Mouse (Mus musculus): ENCODE measurements at regions not wholly inside any gene's neighbourhood (a gene's known extent, or its start where the extent isn't known, plus 50 kb on each side); places are given as distances from the start of the nearest gene placed in this dataset.

- Histone ChIP-seq H3K27ac (no peak overlapping the region), H3K27me3 (replicated peaks) (no peaks in the 10 kb centered on the region; the same call in 1 of the 2 replicates), H3K9ac (no peak overlapping the region), H3K36me3 (no peaks in the 10 kb centered on the region), H3K4me2 (replicated peaks) (no peak overlapping the region), H3K4me1 (no peaks in the 10 kb centered on the region), H3K4me3 (no peak overlapping the region), H3K9me3 (no peaks in the 10 kb centered on the region)
- 79% methylated on average over 7 of the region's 7 CpGs for WGBS
- ATAC-seq (ENCODE audit: low FRiP score, low read depth), result no peak
These were observed 111.8 kb downstream of the Gm12689 start for GRCm38 (mm10) chr4:99407466-99407865.

GRCm38 (mm10) chr4:99423449-99423848 lies 127.7 kb downstream of the Gm12689 start:
- no peak overlapping the region for H3K9ac ChIP-seq
- H3K4me3 ChIP-seq, result no peak overlapping the region
- no peaks in the 10 kb centered on the region for H3K9me3 ChIP-seq
- ATAC-seq (ENCODE audit: low FRiP score, low read depth), result no peak
- H3K4me1 ChIP-seq, result no peaks in the 10 kb centered on the region
- no peak overlapping the region for H3K27ac ChIP-seq
- H3K27me3 ChIP-seq (replicated peaks), result no peaks in the 10 kb centered on the region
- no peaks in the 10 kb centered on the region for H3K36me3 ChIP-seq
- no peak overlapping the region for H3K4me2 ChIP-seq (replicated peaks)
- 79% methylated on average over 1 of the region's 1 CpGs for WGBS

- no peaks in the 10 kb centered on the region for H3K36me3 ChIP-seq
- peak overlapping the region; percentile 56 for H3K4me2 ChIP-seq (replicated peaks)
- ATAC-seq (ENCODE audit: low FRiP score, low read depth), result peak; percentile 86
- H3K27ac ChIP-seq, result no peak overlapping the region
- no peaks in the 10 kb centered on the region; the same call in 1 of the 2 replicates for H3K27me3 ChIP-seq (replicated peaks)
- no peak overlapping the region for H3K9ac ChIP-seq
- peak overlapping the region; percentile 29 for H3K4me3 ChIP-seq
- WGBS, result 34% methylated on average over 28 of the region's 28 CpGs
- no peaks in the 10 kb centered on the region for H3K9me3 ChIP-seq
- no peaks in the 10 kb centered on the region; the same call in 1 of the 2 replicates for H3K4me1 ChIP-seq
These were observed 149.5 kb downstream of the Gm12689 start for GRCm38 (mm10) chr4:99445077-99445754.

GRCm38 (mm10) chr4:99445755-99446128 lies 150.0 kb downstream of the Gm12689 start:
- no peaks in the 10 kb centered on the region for H3K36me3 ChIP-seq
- H3K4me3 ChIP-seq, result peak overlapping the region; percentile 29; the same call in 1 of the 2 replicates
- H3K27me3 ChIP-seq (replicated peaks), result no peaks in the 10 kb centered on the region; the same call in 1 of the 2 replicates
- no peaks in the 10 kb centered on the region for H3K9me3 ChIP-seq
- no peak overlapping the region for H3K9ac ChIP-seq
- H3K4me2 ChIP-seq (replicated peaks), result peak overlapping the region; percentile 56
- peak; percentile 58 for ATAC-seq (ENCODE audit: low FRiP score, low read depth)
- no peak overlapping the region for H3K27ac ChIP-seq
- no peaks in the 10 kb centered on the region; the same call in 1 of the 2 replicates for H3K4me1 ChIP-seq
- WGBS, result 63% methylated on average over 9 of the region's 9 CpGs

- peaks cover 65% of the 10 kb centered on the region for H3K27me3 ChIP-seq (replicated peaks)
- no peaks in the 10 kb centered on the region for H3K36me3 ChIP-seq
- H3K9ac ChIP-seq, result no peak overlapping the region
- ATAC-seq (ENCODE audit: low FRiP score, low read depth), result peak; percentile 61; the same call in 1 of the 2 replicates
- H3K4me3 ChIP-seq, result no peak overlapping the region
- peak overlapping the region; percentile 40 for H3K4me2 ChIP-seq (replicated peaks)
- H3K9me3 ChIP-seq, result no peaks in the 10 kb centered on the region
- no peak overlapping the region for H3K27ac ChIP-seq
- WGBS, result 68% methylated on average over 4 of the region's 4 CpGs
- H3K4me1 ChIP-seq, result no peaks in the 10 kb centered on the region
These were observed 163.3 kb downstream of the Gm12689 start for GRCm38 (mm10) chr4:99458984-99459383.

- no peak overlapping the region for H3K27ac ChIP-seq
- H3K9me3 ChIP-seq, result no peaks in the 10 kb centered on the region
- ATAC-seq (ENCODE audit: low FRiP score, low read depth), result peak; percentile 95
- peaks cover 64% of the 10 kb centered on the region for H3K27me3 ChIP-seq (replicated peaks)
- peak overlapping the region; percentile 40 for H3K4me2 ChIP-seq (replicated peaks)
- no peak overlapping the region for H3K4me3 ChIP-seq
- H3K9ac ChIP-seq, result no peak overlapping the region
- no peaks in the 10 kb centered on the region for H3K4me1 ChIP-seq
- 2% methylated on average over 14 of the region's 14 CpGs for WGBS
- no peaks in the 10 kb centered on the region for H3K36me3 ChIP-seq
These were observed 163.7 kb downstream of the Gm12689 start for GRCm38 (mm10) chr4:99459436-99459835.

- H3K36me3 ChIP-seq, result no peaks in the 10 kb centered on the region
- H3K27ac ChIP-seq, result no peak overlapping the region
- H3K27me3 ChIP-seq (replicated peaks), result peaks cover 44% of the 10 kb centered on the region
- no peak for ATAC-seq (ENCODE audit: low FRiP score, low read depth)
- no peak overlapping the region for H3K4me3 ChIP-seq
- no peaks in the 10 kb centered on the region for H3K4me1 ChIP-seq
- WGBS, result 73% methylated on average over 9 of the region's 9 CpGs
- no peak overlapping the region for H3K9ac ChIP-seq
- no peaks in the 10 kb centered on the region for H3K9me3 ChIP-seq
- no peak overlapping the region for H3K4me2 ChIP-seq (replicated peaks)
These were observed 169.8 kb downstream of the Gm12689 start for GRCm38 (mm10) chr4:99465493-99465892.

- ATAC-seq (ENCODE audit: low FRiP score, low read depth), result peak; percentile 41; the same call in 1 of the 2 replicates
- H3K4me1 ChIP-seq, result peaks cover 8% of the 10 kb centered on the region
- H3K9ac ChIP-seq, result no peak overlapping the region
- WGBS, result 18% methylated on average over 11 of the region's 11 CpGs
- H3K27me3 ChIP-seq (replicated peaks), result no peaks in the 10 kb centered on the region; the same call in 1 of the 2 replicates
- no peak overlapping the region for H3K4me3 ChIP-seq
- no peaks in the 10 kb centered on the region for H3K9me3 ChIP-seq
- H3K36me3 ChIP-seq, result no peaks in the 10 kb centered on the region
- H3K4me2 ChIP-seq (replicated peaks), result no peak overlapping the region; the same call in 1 of the 2 replicates
- H3K27ac ChIP-seq, result no peak overlapping the region
These were observed 180.1 kb downstream of the Gm12689 start for GRCm38 (mm10) chr4:99475701-99476218.

GRCm38 (mm10) chr4:99484271-99484670 lies 171.8 kb upstream of the Foxd3 start:
- Histone ChIP-seq H3K9ac (no peak overlapping the region), H3K27ac (no peak overlapping the region), H3K4me1 (no peaks in the 10 kb centered on the region), H3K4me3 (no peak overlapping the region), H3K27me3 (replicated peaks) (no peaks in the 10 kb centered on the region), H3K4me2 (replicated peaks) (no peak overlapping the region), H3K36me3 (no peaks in the 10 kb centered on the region), H3K9me3 (no peaks in the 10 kb centered on the region)
- no peak for ATAC-seq (ENCODE audit: low FRiP score, low read depth)
- WGBS, result 66% methylated on average over 4 of the region's 4 CpGs

- no peak overlapping the region for H3K9ac ChIP-seq
- ATAC-seq (ENCODE audit: low FRiP score, low read depth), result no peak
- no peak overlapping the region for H3K4me3 ChIP-seq
- H3K4me1 ChIP-seq, result no peaks in the 10 kb centered on the region
- H3K36me3 ChIP-seq, result no peaks in the 10 kb centered on the region
- H3K4me2 ChIP-seq (replicated peaks), result no peak overlapping the region
- H3K27me3 ChIP-seq (replicated peaks), result no peaks in the 10 kb centered on the region
- H3K27ac ChIP-seq, result no peak overlapping the region
- WGBS, result 74% methylated on average over 12 of the region's 12 CpGs
- no peaks in the 10 kb centered on the region for H3K9me3 ChIP-seq
These were observed 164.3 kb upstream of the Foxd3 start for GRCm38 (mm10) chr4:99491536-99492514.

GRCm38 (mm10) chr4:99503221-99503744 lies 152.8 kb upstream of the Foxd3 start:
- Histone ChIP-seq H3K27ac (no peak overlapping the region), H3K9ac (no peak overlapping the region), H3K4me2 (replicated peaks) (no peak overlapping the region), H3K27me3 (replicated peaks) (peaks cover 45% of the 10 kb centered on the region), H3K4me3 (no peak overlapping the region), H3K9me3 (no peaks in the 10 kb centered on the region), H3K36me3 (no peaks in the 10 kb centered on the region), H3K4me1 (no peaks in the 10 kb centered on the region)
- no peak for ATAC-seq (ENCODE audit: low FRiP score, low read depth)
- 32% methylated on average over 10 of the region's 10 CpGs for WGBS

- peaks cover 8% of the 10 kb centered on the region for H3K4me1 ChIP-seq
- WGBS, result 39% methylated on average over 6 of the region's 6 CpGs
- H3K27ac ChIP-seq, result no peak overlapping the region
- no peak overlapping the region for H3K4me3 ChIP-seq
- H3K4me2 ChIP-seq (replicated peaks), result no peak overlapping the region
- no peaks in the 10 kb centered on the region for H3K9me3 ChIP-seq
- no peaks in the 10 kb centered on the region for H3K36me3 ChIP-seq
- ATAC-seq (ENCODE audit: low FRiP score, low read depth), result peak; percentile 53; the same call in 1 of the 2 replicates
- H3K9ac ChIP-seq, result no peak overlapping the region
- H3K27me3 ChIP-seq (replicated peaks), result no peaks in the 10 kb centered on the region
These were observed 144.1 kb upstream of the Foxd3 start for GRCm38 (mm10) chr4:99511993-99512392.

Measured in neural tube, embryonic 12.5 days (tissue).